Mouse (Mus musculus) right cerebral cortex, postnatal 25 days (tissue): ENCODE measurements at regions not wholly inside any gene's neighbourhood (a gene's known extent, or its start where the extent isn't known, plus 50 kb on each side); places are given as distances from the start of the nearest gene placed in this dataset.
A peak's percentile ranks its signal among the peaks of the same experiment; 100 is the strongest.

Experiments used
- DNase-seq: peaks from one replicate; pipeline ENCODE4 v3.0.0; 2022

DNA sequence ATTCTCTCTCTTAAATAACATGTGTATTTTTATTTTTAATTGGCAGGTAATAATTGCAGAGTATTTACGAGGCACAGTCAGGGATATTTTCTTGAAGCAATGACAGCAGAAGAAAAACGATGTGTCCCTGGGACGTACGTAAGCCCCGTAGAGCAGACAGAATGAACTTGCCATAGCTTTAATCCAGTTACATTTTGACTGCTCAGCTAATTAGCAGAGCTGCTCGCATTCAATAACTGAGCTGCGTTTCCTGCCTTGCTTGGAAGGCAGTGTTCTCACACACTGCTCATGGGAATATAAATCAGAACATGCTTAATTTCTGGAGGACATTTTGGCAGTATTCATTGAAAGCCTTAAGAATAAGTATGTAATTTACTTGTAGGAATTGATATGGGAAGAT is 78.6 kb upstream of the Auts2 start:
- DNase-seq = no peak

DNA sequence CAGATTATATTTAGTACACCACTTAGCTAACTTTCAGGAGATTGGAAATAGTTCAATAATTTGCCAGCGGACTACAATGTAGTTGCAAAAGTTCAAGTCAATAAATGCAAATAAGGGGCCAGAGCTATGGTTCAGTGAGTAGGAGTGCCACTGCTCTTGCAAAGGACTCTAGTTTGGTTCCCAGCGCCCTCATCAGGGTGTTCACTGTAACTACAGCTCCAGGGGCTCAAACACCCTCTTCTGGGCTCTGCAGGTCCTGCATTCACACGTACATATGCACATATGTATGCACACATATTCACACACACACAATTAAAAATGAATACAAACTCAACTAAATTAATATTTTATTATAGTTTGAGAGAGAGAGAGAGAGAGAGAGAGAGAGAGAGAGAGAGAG is 74.1 kb upstream of the Auts2 start:
- no peak for DNase-seq

DNA sequence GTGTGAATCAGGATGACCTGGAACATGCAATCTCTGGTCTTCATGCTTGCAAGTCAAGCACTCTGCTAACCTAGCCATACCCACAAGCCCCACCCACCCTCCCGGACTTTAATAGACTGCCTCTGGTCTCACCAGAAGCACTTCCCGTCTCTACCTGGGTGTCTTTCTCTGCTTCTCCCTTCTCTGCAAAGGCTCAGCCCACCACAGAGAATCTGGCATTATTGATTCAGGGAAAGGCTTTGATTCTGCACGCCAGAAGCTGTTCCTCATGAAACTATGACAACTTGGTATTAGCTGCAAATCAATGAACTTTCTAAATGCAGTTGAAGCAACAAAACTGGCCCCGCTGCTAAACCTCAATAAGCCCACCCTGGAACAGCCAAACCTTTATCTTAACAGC is 66.1 kb upstream of the Auts2 start:
- no peak for DNase-seq

DNA sequence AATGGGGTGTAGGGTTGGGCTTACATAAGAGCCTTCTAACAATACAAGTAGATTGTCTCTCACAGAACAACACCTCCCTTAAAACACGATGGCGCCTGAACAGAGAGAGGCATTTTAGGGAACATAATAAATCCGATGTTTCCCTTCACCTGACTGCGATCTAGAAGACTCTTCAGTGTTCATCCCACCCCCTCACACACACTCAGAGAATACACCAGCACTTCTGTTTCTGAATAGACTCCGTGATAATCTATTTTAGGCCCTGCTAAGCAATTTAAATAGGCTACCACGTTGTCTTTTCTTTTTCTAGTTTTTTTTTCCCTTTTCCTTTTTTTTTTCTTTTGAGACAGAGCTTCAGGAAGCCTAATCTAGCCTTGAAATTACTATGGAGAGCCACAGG is 63.1 kb upstream of the Auts2 start:
- DNase-seq = peak; percentile 4

DNA sequence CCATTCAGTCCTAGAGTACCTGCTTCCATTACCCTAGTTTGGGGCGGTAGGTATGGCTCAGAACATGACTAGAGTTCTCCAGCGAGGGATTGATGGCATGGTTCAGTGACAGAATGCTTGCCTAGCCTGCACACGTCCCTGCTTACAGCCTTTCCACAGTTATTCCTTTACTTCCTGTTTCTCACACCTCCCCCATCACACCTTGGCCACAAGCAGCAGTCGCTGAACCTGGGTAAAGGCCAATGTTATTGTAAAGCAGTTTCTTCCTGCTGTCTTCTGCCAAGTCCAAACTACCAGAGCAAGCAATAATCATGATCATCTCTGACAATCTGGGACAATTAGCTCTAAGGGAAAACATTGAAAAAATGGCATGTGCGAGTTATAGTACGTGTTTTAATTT is 51.7 kb upstream of the Auts2 start:
- no peak for DNase-seq
